Mouse (Mus musculus) lung, postnatal 0 days (tissue): ENCODE measurements around the gene Wfdc8.

Source experiments
- CTCF ChIP-seq: IDR thresholded peaks from 2 replicates; pipeline ENCODE4 v1.5.1; 2016; ENCODE audit warnings: antibody characterized with exemption, mild to moderate bottlenecking
- EP300 ChIP-seq: IDR thresholded peaks from 2 replicates; pipeline ENCODE4 v1.6.1; 2016; ENCODE audit warnings: antibody characterized with exemption, mild to moderate bottlenecking, control low read depth

DNA sequence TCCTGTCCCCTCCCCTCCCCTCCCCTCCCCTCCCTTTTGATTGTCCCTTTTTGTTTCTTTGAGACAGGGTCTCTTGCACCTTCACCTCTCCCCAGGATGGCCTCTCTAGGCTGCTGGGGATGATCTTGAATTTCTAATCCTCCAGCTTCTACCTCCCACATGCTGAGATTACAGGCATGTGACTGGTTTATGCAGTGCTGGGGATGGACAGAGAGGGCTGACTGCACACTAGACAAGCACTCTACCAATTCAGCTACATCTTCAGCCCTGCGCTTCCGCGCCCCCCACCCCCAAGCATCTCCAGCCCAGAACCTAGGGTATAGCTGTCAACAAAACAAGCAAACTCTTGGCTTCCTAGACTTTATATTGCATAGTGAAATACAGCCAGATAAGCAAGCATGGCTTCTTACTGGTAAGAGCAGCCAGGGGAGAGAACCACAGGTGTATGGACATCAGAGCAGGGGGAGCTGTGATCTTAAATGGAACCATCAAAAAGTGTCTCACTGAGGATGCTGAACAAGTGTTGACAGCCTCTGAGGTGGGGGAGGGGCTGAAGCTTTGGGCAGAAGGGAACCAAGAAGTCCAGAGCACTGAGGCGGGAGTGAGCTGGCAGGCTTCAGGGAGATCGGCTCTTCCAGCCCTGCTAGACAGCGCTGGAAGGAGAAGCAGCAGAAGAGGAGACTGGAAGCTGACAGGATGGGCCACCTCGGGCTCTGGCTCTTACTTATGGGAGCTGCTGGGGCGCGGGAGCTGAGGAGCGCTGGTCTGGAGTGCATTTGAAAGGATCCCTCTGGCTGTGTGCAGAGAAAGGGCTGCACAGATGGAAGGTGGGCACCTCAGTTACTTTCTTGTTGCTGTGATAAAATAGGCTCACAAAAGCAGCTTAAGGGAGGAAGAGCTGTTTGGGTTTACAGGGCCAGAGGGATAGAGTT lies 63.2 kb downstream of the Wfdc8 start:
- TF ChIP-seq CTCF (no peak), EP300 (no peak)
